Mouse (Mus musculus) heart, embryonic 16.5 days (tissue): Measurements from ENCODE around the gene Tspan18. TPM values are rescaled to one million over a fixed set of nuclear protein-coding genes. Genes with fewer than 3 reads are reported as not detected.
A peak's percentile ranks its signal among the peaks of the same experiment; 100 is the strongest.

ENCODE experiments used
- ATAC-seq: fragments of 200-750 bp; cut with Nextera tagmentation; replicated peaks from 2 replicates; pipeline ENCODE4 v1.8.0; 2017; ENCODE audit warnings: moderate number of reproducible peaks; ENCODE audit not compliant: insufficient read depth, low FRiP score; ENCODE audit errors: extremely low read depth
- H3K27ac ChIP-seq: fragments of 300-500 bp; sonication (generic); 2 replicates; pipeline ENCODE4 v1.5.1; 2014; ENCODE audit warnings: mild to moderate bottlenecking, low read length, control low read depth, moderate library complexity
- H3K27me3 ChIP-seq: fragments of 300-500 bp; sonication (generic); 2 replicates; pipeline ENCODE4 v1.6.1; 2014; ENCODE audit warnings: low read length, mixed read lengths; ENCODE audit not compliant: control insufficient read depth, insufficient read depth
- H3K36me3 ChIP-seq: fragments of 300-500 bp; sonication (generic); 2 replicates; pipeline ENCODE4 v1.6.1; 2014; ENCODE audit not compliant: control insufficient read depth, insufficient read depth
- H3K4me1 ChIP-seq: fragments of 300-500 bp; sonication (generic); 2 replicates; pipeline ENCODE4 v1.6.1; 2014; ENCODE audit warnings: low read length, mixed read lengths; ENCODE audit not compliant: control insufficient read depth, insufficient read depth
- H3K4me2 ChIP-seq: fragments of 300-500 bp; sonication (generic); 2 replicates; pipeline ENCODE4 v1.6.1; 2014; ENCODE audit warnings: low read depth, mild to moderate bottlenecking, control low read depth, low read length
- H3K4me3 ChIP-seq: fragments of 300-500 bp; sonication (generic); 2 replicates; pipeline ENCODE4 v1.5.1; 2014; ENCODE audit warnings: mild to moderate bottlenecking, control low read depth, low read length
- H3K9ac ChIP-seq: fragments of 300-500 bp; sonication (generic); 2 replicates; pipeline ENCODE4 v1.6.1; 2014; ENCODE audit warnings: low read length, control low read depth
- H3K9me3 ChIP-seq: fragments of 300-500 bp; sonication (generic); replicated peaks from 2 replicates; pipeline ENCODE4 v1.6.1; 2016; ENCODE audit warnings: low read length; ENCODE audit not compliant: control insufficient read depth
- WGBS: fragments of 180-500 bp; shearing (Covaris S2); extraction: QIAGEN DNeasy Blood & Tissue Kit; methylation state at CpG from one replicate; pipeline ENCODE4 v1.1.7; 2014; 5-methylcytosine and 5-hydroxymethylcytosine counted together
- polyA plus RNA-seq: library from polyadenylated mRNA; unstranded; fragments of >200 nt; fragmentation: Nextera tagmentation; extraction: Ambion mirVana; gene quantifications from 2 replicates; pipeline ENCODE4 v1.2.1, GENCODE M21; 2015

Gene Tspan18
- polyA plus RNA-seq, 1 experiment from 2014 or later: 33.9 TPM

DNA sequence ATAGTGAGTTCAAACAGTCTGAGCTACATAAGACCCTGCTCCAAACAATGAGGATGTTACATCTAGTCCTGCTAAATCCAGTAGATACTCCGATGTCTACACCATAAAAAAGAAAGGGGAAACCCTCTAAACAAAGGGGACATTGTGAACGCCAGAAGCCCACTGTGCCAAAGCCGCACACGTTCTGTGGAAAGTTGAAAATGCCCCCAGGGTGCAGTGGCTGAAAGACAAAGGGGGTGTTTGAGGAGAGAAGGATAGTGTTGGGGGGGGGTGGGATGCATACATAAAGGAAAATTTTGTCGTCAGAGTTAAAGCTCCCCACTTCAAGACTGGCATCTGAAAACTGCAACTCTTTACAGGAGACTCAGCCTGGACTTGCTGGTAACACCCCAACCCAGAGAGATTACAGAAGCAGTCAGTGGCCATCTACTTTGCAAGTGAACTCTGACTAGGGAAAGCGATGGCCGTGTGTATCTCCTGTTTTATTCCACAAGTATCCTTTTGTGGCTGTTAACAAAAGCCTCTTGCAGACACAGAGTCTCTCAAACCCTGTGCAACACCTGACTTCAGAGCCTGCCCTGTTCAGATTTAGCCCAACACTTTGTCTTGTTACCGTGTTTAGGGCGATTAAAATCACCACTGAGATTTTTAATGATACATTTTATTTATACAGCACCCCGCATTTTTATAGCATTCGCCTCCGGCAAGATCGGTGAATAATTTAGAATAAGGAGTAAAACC is 42.9 kb downstream of the Tspan18 start:
- no peaks in the 10 kb centered on the region for H3K27me3 ChIP-seq
- H3K4me2 ChIP-seq: no peak overlapping the region
- peaks cover 11% of the 10 kb centered on the region for H3K36me3 ChIP-seq
- peaks cover 4% of the 10 kb centered on the region; the same call in 1 of the 2 replicates for H3K9me3 ChIP-seq
- 69% methylated on average over 13 of the region's 13 CpGs for WGBS
- ATAC-seq: no peak
- H3K27ac ChIP-seq: no peak overlapping the region
- H3K9ac ChIP-seq: no peak overlapping the region
- H3K4me1 ChIP-seq: peaks cover 21% of the 10 kb centered on the region
- no peak overlapping the region for H3K4me3 ChIP-seq

DNA sequence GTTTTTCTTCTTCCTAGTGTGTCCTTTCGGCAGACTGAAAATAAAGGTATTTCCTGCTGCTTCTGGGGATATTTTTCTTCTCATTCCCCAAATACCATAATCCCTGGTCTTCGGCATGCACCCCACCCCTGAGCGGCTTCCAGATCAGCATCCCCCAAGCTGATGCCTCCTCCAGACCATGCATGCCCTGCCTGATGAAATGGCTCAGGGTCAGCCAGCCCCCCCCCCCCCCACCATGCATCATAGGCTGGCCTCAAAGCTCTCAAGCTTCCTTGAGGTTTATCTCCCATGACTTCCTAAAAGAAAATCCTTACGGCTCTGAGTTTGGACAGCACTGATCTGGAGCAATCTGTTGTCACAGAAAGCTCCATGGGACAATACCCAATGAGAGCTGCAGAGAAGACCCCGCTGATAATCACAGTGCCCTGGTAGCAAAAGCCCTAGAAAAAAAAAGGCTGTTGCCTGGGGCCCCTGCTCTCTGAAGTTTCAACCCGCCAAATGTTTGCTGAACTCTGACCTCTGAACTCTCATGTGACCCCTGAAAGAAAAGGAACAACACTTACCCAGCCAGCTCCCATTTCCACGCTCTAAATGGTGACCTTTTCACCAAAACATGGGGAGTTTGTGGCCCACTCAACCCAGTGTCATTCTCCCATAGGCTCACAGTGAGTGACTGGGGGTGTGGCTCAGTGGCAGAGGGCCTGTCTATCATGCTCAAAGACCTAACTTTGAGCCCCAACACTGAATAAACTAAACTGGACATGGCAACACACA is 43.8 kb downstream of the Tspan18 start:
- H3K4me1 ChIP-seq: peaks cover 21% of the 10 kb centered on the region
- WGBS: 53% methylated on average over 7 of the region's 7 CpGs
- ATAC-seq: no peak

DNA sequence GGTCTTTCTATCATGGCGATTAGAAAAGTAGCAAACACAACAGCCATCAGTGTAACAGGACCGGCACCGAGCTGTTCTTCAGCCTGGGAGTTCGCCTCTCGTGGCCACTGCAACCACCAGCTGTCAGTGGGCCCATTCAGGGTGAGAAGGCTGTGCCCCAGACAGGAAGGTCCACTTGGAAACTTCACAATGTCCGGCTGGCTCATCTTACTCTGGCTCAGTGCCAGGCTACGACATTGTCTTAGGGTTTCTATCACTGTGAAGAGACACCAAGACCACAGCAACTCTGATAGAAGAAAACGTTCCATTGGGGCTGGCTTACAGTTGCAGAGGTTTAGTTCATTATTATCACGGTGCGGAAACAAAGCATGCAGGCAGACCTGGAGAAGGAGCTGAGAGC is 45.1 kb downstream of the Tspan18 start:
- Histone ChIP-seq H3K4me1 (peaks cover 32% of the 10 kb centered on the region), H3K27me3 (no peaks in the 10 kb centered on the region), H3K4me3 (no peak overlapping the region), H3K9me3 (peaks cover 4% of the 10 kb centered on the region; the same call in 1 of the 2 replicates), H3K36me3 (peaks cover 8% of the 10 kb centered on the region), H3K9ac (no peak overlapping the region), H3K4me2 (no peak overlapping the region), H3K27ac (no peak overlapping the region)
- no peak; the same call in 1 of the 2 replicates for ATAC-seq
- WGBS: 54% methylated on average over 10 of the region's 10 CpGs

More for the DNA sequence above, 43.8 kb downstream of the Tspan18 start:
- H3K27me3 ChIP-seq: no peaks in the 10 kb centered on the region
- H3K4me3 ChIP-seq: no peak overlapping the region
- H3K4me2 ChIP-seq: no peak overlapping the region
- H3K27ac ChIP-seq: no peak overlapping the region
- peaks cover 11% of the 10 kb centered on the region for H3K36me3 ChIP-seq
- H3K9me3 ChIP-seq: peaks cover 4% of the 10 kb centered on the region; the same call in 1 of the 2 replicates
- no peak overlapping the region for H3K9ac ChIP-seq

DNA sequence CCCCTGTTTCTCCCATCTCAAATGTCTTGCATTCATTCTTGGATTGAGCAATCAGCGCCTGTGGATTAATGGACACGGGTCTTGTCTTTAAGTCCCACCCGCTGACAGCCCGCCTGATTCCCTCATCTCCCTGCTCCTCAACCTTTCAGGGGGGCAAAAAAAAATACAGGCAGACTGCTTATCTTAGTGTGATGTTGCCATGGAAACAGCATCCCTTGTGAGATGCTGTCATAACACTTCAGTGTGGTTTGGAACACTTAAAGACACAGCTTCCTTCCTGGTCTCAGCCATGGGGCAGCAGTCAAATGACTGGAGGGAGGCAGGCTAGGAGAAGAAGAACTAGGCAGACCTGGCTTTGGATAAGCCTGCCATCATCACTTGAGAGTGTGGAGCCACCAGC is 47.0 kb downstream of the Tspan18 start:
- H3K4me1 ChIP-seq: peaks cover 43% of the 10 kb centered on the region
- no peak overlapping the region for H3K4me2 ChIP-seq
- no peak for ATAC-seq
- no peak overlapping the region for H3K4me3 ChIP-seq
- no peaks in the 10 kb centered on the region for H3K27me3 ChIP-seq
- H3K9me3 ChIP-seq: no peaks in the 10 kb centered on the region
- no peak overlapping the region for H3K9ac ChIP-seq
- H3K27ac ChIP-seq: no peak overlapping the region
- no peaks in the 10 kb centered on the region for H3K36me3 ChIP-seq
- 41% methylated on average over 4 of the region's 4 CpGs for WGBS

DNA sequence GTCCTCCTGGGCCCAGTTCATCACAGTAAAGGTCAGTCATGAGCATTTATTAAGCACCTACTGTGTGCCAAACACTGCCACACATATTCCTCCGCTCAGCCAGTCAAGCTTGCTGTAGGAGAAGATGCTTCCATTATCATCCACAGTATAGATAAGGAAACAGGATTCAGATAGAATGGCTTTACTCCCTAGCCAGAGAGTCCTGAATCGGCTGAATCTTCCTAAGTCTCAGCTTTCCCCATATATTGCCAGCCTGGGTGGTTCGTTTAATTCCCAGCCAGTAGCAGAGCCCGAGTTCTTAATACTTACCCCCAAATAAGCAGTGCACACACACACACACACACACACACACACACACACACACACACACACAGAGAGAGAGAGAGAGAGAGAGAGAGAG is 47.6 kb downstream of the Tspan18 start:
- peaks cover 47% of the 10 kb centered on the region for H3K4me1 ChIP-seq
- WGBS: 40% methylated on average over 4 of the region's 4 CpGs
- H3K27ac ChIP-seq: no peak overlapping the region
- H3K36me3 ChIP-seq: no peaks in the 10 kb centered on the region
- no peak overlapping the region for H3K9ac ChIP-seq
- ATAC-seq: no peak
- H3K27me3 ChIP-seq: no peaks in the 10 kb centered on the region
- no peak overlapping the region for H3K4me3 ChIP-seq
- no peak overlapping the region for H3K4me2 ChIP-seq
- H3K9me3 ChIP-seq: no peaks in the 10 kb centered on the region

DNA sequence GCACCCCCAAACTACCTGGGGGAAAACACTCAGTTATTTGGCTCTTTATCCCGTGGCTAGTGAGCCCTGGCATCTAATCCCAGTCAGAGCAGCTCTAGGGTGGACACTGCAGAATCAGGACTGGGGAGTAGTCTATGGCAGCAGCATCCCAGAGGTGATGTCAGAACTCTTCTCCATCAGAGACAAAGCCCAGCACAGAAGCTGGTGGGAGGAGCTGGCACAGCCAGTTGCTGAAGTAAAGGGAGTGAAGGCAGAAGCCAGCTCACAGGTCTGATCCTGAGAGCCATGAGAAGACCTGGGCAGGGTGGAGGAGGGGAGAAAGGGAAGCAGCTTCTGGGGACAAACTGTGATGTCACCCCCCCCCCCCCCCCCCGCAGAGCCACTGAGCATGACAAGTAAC is 48.0 kb downstream of the Tspan18 start:
- H3K9me3 ChIP-seq: no peaks in the 10 kb centered on the region
- H3K9ac ChIP-seq: no peak overlapping the region
- H3K36me3 ChIP-seq: no peaks in the 10 kb centered on the region
- ATAC-seq: no peak
- H3K4me1 ChIP-seq: peaks cover 45% of the 10 kb centered on the region
- WGBS: 23% methylated on average over 2 of the region's 2 CpGs
- no peak overlapping the region for H3K4me2 ChIP-seq
- H3K27me3 ChIP-seq: no peaks in the 10 kb centered on the region
- no peak overlapping the region for H3K27ac ChIP-seq
- no peak overlapping the region for H3K4me3 ChIP-seq

DNA sequence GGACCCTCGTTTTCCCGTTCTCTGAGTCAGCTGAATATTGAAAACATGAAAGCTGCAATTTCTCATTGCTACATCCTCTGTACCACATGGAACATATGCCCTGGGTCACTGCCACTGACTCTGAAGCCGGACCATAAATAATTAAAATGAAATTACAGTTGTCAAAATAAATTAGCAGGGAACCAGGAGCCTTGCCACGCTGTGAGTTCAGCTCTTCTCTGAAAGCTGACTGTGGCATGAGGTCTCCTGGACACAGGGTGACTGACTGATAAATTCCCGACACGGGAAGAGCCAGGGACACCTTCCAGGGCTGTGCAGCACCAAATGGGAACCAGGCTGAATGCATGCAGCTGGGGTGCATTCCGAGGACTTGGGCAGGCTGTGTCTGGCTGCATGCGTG is 48.5 kb downstream of the Tspan18 start:
- H3K27ac ChIP-seq: no peak overlapping the region
- WGBS: 51% methylated on average over 8 of the region's 8 CpGs
- H3K9ac ChIP-seq: no peak overlapping the region
- no peak overlapping the region for H3K4me2 ChIP-seq
- H3K36me3 ChIP-seq: no peaks in the 10 kb centered on the region
- no peaks in the 10 kb centered on the region for H3K9me3 ChIP-seq
- no peak overlapping the region for H3K4me3 ChIP-seq
- no peak for ATAC-seq
- no peaks in the 10 kb centered on the region for H3K27me3 ChIP-seq
- H3K4me1 ChIP-seq: peaks cover 42% of the 10 kb centered on the region

DNA sequence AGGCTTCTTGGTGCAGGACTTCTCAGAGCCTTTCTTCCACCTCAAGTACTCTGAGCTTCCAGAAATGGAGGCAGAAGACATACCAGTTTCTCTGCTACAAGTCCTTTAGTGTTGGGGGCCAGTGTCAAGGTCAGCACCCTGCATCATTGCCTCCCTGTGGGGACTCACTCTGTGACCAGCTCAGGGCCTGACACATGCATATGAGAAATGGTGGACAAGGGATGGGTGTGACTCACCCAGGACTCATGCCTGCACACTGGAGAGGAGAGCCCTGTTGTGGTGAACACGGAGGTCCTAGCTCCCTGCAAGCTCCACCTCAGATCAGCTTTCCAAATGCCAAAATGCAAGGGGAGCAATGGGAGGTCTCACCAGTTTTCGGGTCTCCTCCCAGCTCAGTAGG is 49.7 kb downstream of the Tspan18 start:
- WGBS: 59% methylated on average over 2 of the region's 2 CpGs
- H3K4me2 ChIP-seq: no peak overlapping the region
- H3K9ac ChIP-seq: no peak overlapping the region
- no peaks in the 10 kb centered on the region for H3K36me3 ChIP-seq
- peak overlapping the region; percentile 36; the same call in 1 of the 2 replicates for H3K27ac ChIP-seq
- H3K27me3 ChIP-seq: no peaks in the 10 kb centered on the region
- ATAC-seq: no peak
- H3K4me1 ChIP-seq: peaks cover 39% of the 10 kb centered on the region
- H3K4me3 ChIP-seq: no peak overlapping the region
- H3K9me3 ChIP-seq: no peaks in the 10 kb centered on the region
